14 mouse cellular contexts compared by ENCODE assay signal in the genomic region with DNA sequence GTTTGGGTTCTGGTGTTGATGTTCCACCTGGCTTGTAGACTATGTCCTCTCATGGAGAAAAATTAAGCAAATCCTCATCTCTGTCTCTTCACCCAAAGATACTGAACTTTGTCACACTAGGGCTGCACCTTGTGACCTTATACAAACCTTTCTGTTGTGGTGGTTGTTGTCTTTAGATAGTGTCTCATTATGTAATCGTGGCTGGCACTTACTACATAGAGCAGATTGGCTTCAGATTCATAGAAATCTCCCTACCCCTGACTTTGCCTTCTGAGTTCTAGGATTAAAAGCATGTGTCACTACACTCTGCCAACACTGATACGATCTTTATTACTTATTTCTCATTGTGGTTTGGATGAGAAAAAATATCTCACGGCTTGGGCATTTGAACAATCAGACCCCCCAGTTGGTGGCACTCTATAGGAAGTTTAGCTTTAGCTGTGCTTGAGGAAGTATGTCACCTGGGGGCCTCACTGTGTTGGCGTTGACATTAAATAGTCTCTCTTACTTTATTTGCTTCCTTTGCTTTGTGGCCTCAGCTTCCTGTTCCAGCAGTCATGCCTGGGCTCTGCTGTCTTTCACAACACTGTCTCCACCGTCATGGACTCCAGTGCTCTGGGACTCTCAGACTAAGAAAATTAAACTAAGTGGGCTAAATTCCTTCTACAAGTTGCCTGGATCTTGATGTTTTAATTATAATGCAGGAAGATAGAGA.
DNase-seq lines count a peak whose midpoint lies in the region; ATAC-seq and TF ChIP-seq lines count a peak whose summit lies in the region.
"Had no signal": no experiment of that assay in that cellular context is flagged by ENCODE, and none has a peak within 500 bp of the region (broad histone marks: within the 10 kb centered on the region; RNA-seq: fewer than 3 reads in every experiment).

No protein-coding gene starts in this region.

- ATAC-seq in liver, embryonic 12.5 days, result no peak
- ATAC-seq in activated CD4-positive, CD25-positive, alpha-beta regulatory T cell, adult 4 months, result peak; percentile 14
- peak; percentile 58 for ATAC-seq in intestine, postnatal 0 days
- ATAC-seq in neutrophil, adult 5-6 weeks (ENCODE audit: extremely low read depth, insufficient number of reproducible peaks, low FRiP score, poor library complexity, severe bottlenecking), result peak; percentile 59; the same call in 1 of the 2 replicates
- ATAC-seq: midbrain, embryonic 16.5 days had no signal

- no peaks in the 10 kb centered on the region for H3K27me3 ChIP-seq in liver, embryonic 12.5 days (replicated peaks)
- H3K27me3 ChIP-seq in intestine, postnatal 0 days (replicated peaks; ENCODE audit: control insufficient read depth, insufficient read depth, low read length), result no peaks in the 10 kb centered on the region
- H3K27me3 ChIP-seq: CH12.LX; hindbrain, embryonic 15.5 days; kidney, embryonic 15.5 days; neural tube, embryonic 12.5 days had no signal

- TF ChIP-seq CTCF in intestine, postnatal 0 days (IDR thresholded peaks at IDR 0.05; ENCODE audit: low read depth), result no peak

- WGBS in liver, embryonic 12.5 days (ENCODE audit: insufficient replicate concordance), result 24% methylated on average over 5 of the region's 5 CpGs
- 44% methylated on average over 5 of the region's 5 CpGs for WGBS in intestine, postnatal 0 days

- H3K27ac ChIP-seq in liver, embryonic 12.5 days, result no peak overlapping the region
- no peak overlapping the region for H3K27ac ChIP-seq in intestine, postnatal 0 days (ENCODE audit: low read depth, low read length)
- H3K27ac ChIP-seq: hindbrain, embryonic 15.5 days; kidney, embryonic 15.5 days; neural tube, embryonic 12.5 days had no signal

- H3K4me2 ChIP-seq in liver, embryonic 12.5 days, result no peak overlapping the region
- 0 out of 2 replicates have a peak overlapping the region, but pooled peaks have one; percentile 30 for H3K4me2 ChIP-seq in intestine, postnatal 0 days (replicated peaks; ENCODE audit: low read depth)
- H3K4me2 ChIP-seq: kidney, embryonic 15.5 days; neural tube, embryonic 12.5 days had no signal

- H3K4me1 ChIP-seq in liver, embryonic 12.5 days, result no peaks in the 10 kb centered on the region
- 0 out of 2 replicates have a peak, but pooled peaks cover 6% of the 10 kb centered on the region for H3K4me1 ChIP-seq in intestine, postnatal 0 days (replicated peaks; ENCODE audit: control insufficient read depth, insufficient read depth, low read length)
- H3K4me1 ChIP-seq: neural tube, embryonic 12.5 days had no signal

- no peak overlapping the region for H3K4me3 ChIP-seq in liver, embryonic 12.5 days
- no peak overlapping the region for H3K4me3 ChIP-seq in intestine, postnatal 0 days (ENCODE audit: low read depth, low read length)
- H3K4me3 ChIP-seq: hindbrain, embryonic 15.5 days; kidney, embryonic 15.5 days; neural tube, embryonic 12.5 days had no signal

- no peak overlapping the region for H3K9ac ChIP-seq in liver, embryonic 12.5 days
- H3K9ac ChIP-seq in intestine, postnatal 0 days (ENCODE audit: low read depth, low read length), result no peak overlapping the region
- H3K9ac ChIP-seq: hindbrain, embryonic 15.5 days; kidney, embryonic 15.5 days; neural tube, embryonic 12.5 days had no signal

- H3K9me3 ChIP-seq in liver, embryonic 12.5 days (replicated peaks), result no peaks in the 10 kb centered on the region
- H3K9me3 ChIP-seq in intestine, postnatal 0 days (ENCODE audit: control insufficient read depth), result no peaks in the 10 kb centered on the region
- H3K9me3 ChIP-seq: hindbrain, embryonic 15.5 days; kidney, embryonic 15.5 days; neural tube, embryonic 12.5 days had no signal

- peak; percentile 10 for DNase-seq in liver
- no peak for DNase-seq in spleen, adult 18-20 months
- no peak for DNase-seq in spleen, postnatal 14 days (ENCODE audit: low spot score in 2 of 2)
- DNase-seq: cerebellum, adult 18-20 months; thymus, postnatal 4 days had no signal

- H3K36me3 ChIP-seq in liver, embryonic 12.5 days, result no peaks in the 10 kb centered on the region
- no peaks in the 10 kb centered on the region for H3K36me3 ChIP-seq in intestine, postnatal 0 days (ENCODE audit: control insufficient read depth, insufficient read depth)
- H3K36me3 ChIP-seq: hindbrain, embryonic 15.5 days; kidney, embryonic 15.5 days; neural tube, embryonic 12.5 days had no signal
